Mouse (Mus musculus) hindbrain, embryonic 14.5 days (tissue): ENCODE measurements around the gene Cpne6. TPM values are rescaled to one million over a fixed set of nuclear protein-coding genes. Genes with fewer than 3 reads are reported as not detected.

Experiments used
- ATAC-seq: fragments of 200-750 bp; cut with Nextera tagmentation; 2 replicates; pipeline ENCODE4 v1.8.0; 2017; ENCODE audit warnings: moderate number of reproducible peaks, mild to moderate bottlenecking, moderate TSS enrichment, moderate library complexity; ENCODE audit not compliant: low FRiP score
- DNase-seq: peaks from one replicate; pipeline ENCODE4 v3.0.0-alpha.2; 2015; ENCODE audit warnings: low spot score
- H3K27ac ChIP-seq: fragments of 300-500 bp; sonication (generic); 2 replicates; pipeline ENCODE4 v1.5.1; 2014; ENCODE audit warnings: mild to moderate bottlenecking, moderate library complexity
- H3K27me3 ChIP-seq: fragments of 300-500 bp; sonication (generic); 2 replicates; pipeline ENCODE4 v1.6.1; 2014; ENCODE audit warnings: mild to moderate bottlenecking, low read length, mixed read lengths; ENCODE audit not compliant: control insufficient read depth, insufficient read depth
- H3K36me3 ChIP-seq: fragments of 300-500 bp; sonication (generic); replicated peaks from 2 replicates; pipeline ENCODE4 v1.6.1; 2014; ENCODE audit not compliant: control insufficient read depth, insufficient read depth
- H3K4me1 ChIP-seq: fragments of 300-500 bp; sonication (generic); replicated peaks from 2 replicates; pipeline ENCODE4 v1.6.1; 2014; ENCODE audit warnings: antibody characterized with exemption, low read length, mixed read lengths; ENCODE audit not compliant: control insufficient read depth, insufficient read depth
- H3K4me2 ChIP-seq: fragments of 300-500 bp; sonication (generic); replicated peaks from 2 replicates; pipeline ENCODE4 v1.6.1; 2014; ENCODE audit warnings: mild to moderate bottlenecking, moderate library complexity
- H3K4me3 ChIP-seq: fragments of 300-500 bp; sonication (generic); replicated peaks from 2 replicates; pipeline ENCODE4 v1.5.1; 2014; ENCODE audit warnings: mild to moderate bottlenecking, low read length
- H3K9ac ChIP-seq: fragments of 300-500 bp; sonication (generic); 2 replicates; pipeline ENCODE4 v1.6.1; 2014
- H3K9me3 ChIP-seq: fragments of 300-500 bp; sonication (generic); 2 replicates; pipeline ENCODE4 v1.6.1; 2016; ENCODE audit warnings: low read length; ENCODE audit not compliant: control insufficient read depth
- WGBS: fragments of 180-500 bp; shearing (Covaris S2); extraction: QIAGEN DNeasy Blood & Tissue Kit; methylation state at CpG from one replicate; pipeline ENCODE4 v1.1.7; 2014; 5-methylcytosine and 5-hydroxymethylcytosine counted together
- polyA plus RNA-seq: library from polyadenylated mRNA; unstranded; fragments of >200 nt; fragmentation: Nextera tagmentation; extraction: Ambion mirVana; gene quantifications from 2 replicates; pipeline ENCODE4 v1.2.1, GENCODE M21; 2014

The Cpne6 gene
- polyA plus RNA-seq, 1 experiment from 2014 or later, result 3.2 TPM

- ATAC-seq (no peak), DNase-seq (no peak)
- no peaks in the 10 kb centered on the region for H3K4me1 ChIP-seq
- H3K9ac ChIP-seq, result no peak overlapping the region
- H3K27me3 ChIP-seq, result no peaks in the 10 kb centered on the region
- no peak overlapping the region for H3K4me3 ChIP-seq
- H3K36me3 ChIP-seq, result no peaks in the 10 kb centered on the region
- H3K27ac ChIP-seq, result no peak overlapping the region
- 100% methylated on average over 1 of the region's 1 CpGs for WGBS
- no peaks in the 10 kb centered on the region for H3K9me3 ChIP-seq
- H3K4me2 ChIP-seq, result no peak overlapping the region
Measured at GRCm38 (mm10) chr14:55477421-55477820, 32.8 kb upstream of the Cpne6 start.

GRCm38 (mm10) chr14:55477829-55478228 lies 32.4 kb upstream of the Cpne6 start:
- H3K27me3 ChIP-seq, result no peaks in the 10 kb centered on the region
- 94% methylated on average over 5 of the region's 5 CpGs for WGBS
- no peak overlapping the region for H3K27ac ChIP-seq
- H3K9ac ChIP-seq, result no peak overlapping the region
- H3K36me3 ChIP-seq, result no peaks in the 10 kb centered on the region
- no peaks in the 10 kb centered on the region for H3K9me3 ChIP-seq
- no peaks in the 10 kb centered on the region for H3K4me1 ChIP-seq
- DNase-seq, result no peak
- no peak overlapping the region for H3K4me3 ChIP-seq
- no peak for ATAC-seq
- no peak overlapping the region for H3K4me2 ChIP-seq

- Histone ChIP-seq H3K27me3 (no peaks in the 10 kb centered on the region), H3K27ac (no peak within 1 kb of the TSS)
- 1% methylated on average over 38 of the region's 38 CpGs for WGBS
Measured at GRCm38 (mm10) chr14:55478651-55479599, 31.3 kb upstream of the Cpne6 start, which contains the start of gene Dhrs4. Gene Dhrs4 (plus strand): TSS chr14:55478758.

GRCm38 (mm10) chr14:55479629-55480028 lies 30.6 kb upstream of the Cpne6 start:
- Histone ChIP-seq H3K4me2 (peak overlapping the region; percentile 62; the same call in 1 of the 2 replicates), H3K36me3 (no peaks in the 10 kb centered on the region), H3K9ac (no peak overlapping the region), H3K4me1 (no peaks in the 10 kb centered on the region), H3K27ac (no peak overlapping the region), H3K27me3 (no peaks in the 10 kb centered on the region), H3K9me3 (no peaks in the 10 kb centered on the region), H3K4me3 (no peak overlapping the region)
- WGBS, result 93% methylated on average over 10 of the region's 10 CpGs
- no peak for DNase-seq
- no peak for ATAC-seq

More at GRCm38 (mm10) chr14:55478651-55479599, 31.3 kb upstream of the Cpne6 start, which contains the start of gene Dhrs4:
- H3K9ac ChIP-seq, result peak within 1 kb of the TSS; percentile 59
- peak; percentile 81 for DNase-seq
- peak; percentile 89 for ATAC-seq
- H3K4me3 ChIP-seq, result peak within 1 kb of the TSS; percentile 46
- H3K36me3 ChIP-seq, result no peaks in the 10 kb centered on the region
- H3K4me2 ChIP-seq, result peak within 1 kb of the TSS; percentile 62
- no peaks in the 10 kb centered on the region for H3K4me1 ChIP-seq
- no peaks in the 10 kb centered on the region for H3K9me3 ChIP-seq

- Histone ChIP-seq H3K27me3 (no peaks in the 10 kb centered on the region), H3K36me3 (no peaks in the 10 kb centered on the region), H3K9me3 (no peaks in the 10 kb centered on the region), H3K4me3 (no peak overlapping the region), H3K27ac (no peak overlapping the region), H3K9ac (no peak overlapping the region), H3K4me1 (no peaks in the 10 kb centered on the region), H3K4me2 (no peak overlapping the region)
- 63% methylated on average over 5 of the region's 5 CpGs for WGBS
- DNase-seq (no peak), ATAC-seq (no peak)
Measured at GRCm38 (mm10) chr14:55484430-55485085, 25.7 kb upstream of the Cpne6 start.

GRCm38 (mm10) chr14:55486836-55487235 lies 23.4 kb upstream of the Cpne6 start:
- no peaks in the 10 kb centered on the region for H3K9me3 ChIP-seq
- DNase-seq (no peak), ATAC-seq (no peak)
- H3K4me1 ChIP-seq, result no peaks in the 10 kb centered on the region; the same call in 1 of the 2 replicates
- no peak overlapping the region for H3K4me2 ChIP-seq
- 89% methylated on average over 8 of the region's 8 CpGs for WGBS
- H3K27me3 ChIP-seq, result no peaks in the 10 kb centered on the region
- no peak overlapping the region for H3K9ac ChIP-seq
- no peak overlapping the region for H3K4me3 ChIP-seq
- no peak overlapping the region for H3K27ac ChIP-seq
- H3K36me3 ChIP-seq, result no peaks in the 10 kb centered on the region

- peak within 1 kb of the TSS; percentile 81 for H3K4me2 ChIP-seq
- 1% methylated on average over 68 of the region's 68 CpGs for WGBS
- peak within 1 kb of the TSS; percentile 95 for H3K9ac ChIP-seq
- ATAC-seq (peak; percentile 93), DNase-seq (peak; percentile 93)
- H3K36me3 ChIP-seq, result peaks cover 16% of the 10 kb centered on the region
- no peaks in the 10 kb centered on the region; the same call in 1 of the 2 replicates for H3K4me1 ChIP-seq
- no peaks in the 10 kb centered on the region for H3K9me3 ChIP-seq
- peak within 1 kb of the TSS; percentile 91 for H3K4me3 ChIP-seq
- no peaks in the 10 kb centered on the region for H3K27me3 ChIP-seq
- H3K27ac ChIP-seq, result peak within 1 kb of the TSS; percentile 95
Measured at GRCm38 (mm10) chr14:55490361-55491201, 19.7 kb upstream of the Cpne6 start, which contains the start of gene Carmil3. Gene Carmil3 (plus strand): TSS chr14:55490651.

GRCm38 (mm10) chr14:55491291-55491833 lies 18.9 kb upstream of the Cpne6 start:
- H3K36me3 ChIP-seq, result peaks cover 23% of the 10 kb centered on the region
- WGBS, result 2% methylated on average over 27 of the region's 30 CpGs
- peak overlapping the region; percentile 81 for H3K4me2 ChIP-seq
- H3K9ac ChIP-seq, result peak overlapping the region; percentile 95
- peak overlapping the region; percentile 95 for H3K27ac ChIP-seq
- DNase-seq (peak; percentile 35), ATAC-seq (peak; percentile 64)
- H3K4me3 ChIP-seq, result peak overlapping the region; percentile 91
- H3K4me1 ChIP-seq, result no peaks in the 10 kb centered on the region; the same call in 1 of the 2 replicates
- H3K27me3 ChIP-seq, result no peaks in the 10 kb centered on the region
- no peaks in the 10 kb centered on the region for H3K9me3 ChIP-seq
